Mouse (Mus musculus): ENCODE measurements around the gene Polr2a. TPM values are rescaled to one million over a fixed set of nuclear protein-coding genes. Genes with fewer than 3 reads are reported as not detected.

Polr2a gene
- total RNA-seq, 2 experiments from 2014 or later, result 55.6 to 55.9 TPM

Other genes with a start within 250 kb of the Polr2a start
- 1 to 10 TPM; 3.9 to 4.3 TPM for gene Dnah2, start 209.5 kb downstream of the Polr2a start, total RNA-seq (2021)
- gene Efnb3, start 198.4 kb downstream of the Polr2a start, total RNA-seq (2021), result 100 to 1,000 TPM; 126 to 137 TPM
- 10 to 100 TPM; 14.3 to 14.8 TPM for gene Wrap53, start 178.4 kb downstream of the Polr2a start, total RNA-seq (2021)
- 10 to 100 TPM; 25.5 to 26.9 TPM for gene Trp53, start 178.3 kb downstream of the Polr2a start, total RNA-seq (2021)
- gene Atp1b2, start 152.7 kb downstream of the Polr2a start, total RNA-seq (2021), result 100 to 1,000 TPM; 402 to 407 TPM
- not detected for gene Shbg, start 140.7 kb downstream of the Polr2a start, total RNA-seq (2021)
- gene Sat2, start 136.6 kb downstream of the Polr2a start, total RNA-seq (2021), result 10 to 100 TPM in 1 of 2 experiments, 1 to 10 TPM in 1; 9.5 to 12.1 TPM
- gene Fxr2, start 125.6 kb downstream of the Polr2a start, total RNA-seq (2021), result 100 to 1,000 TPM; 139 to 142 TPM
- gene Sox15, start 103.3 kb downstream of the Polr2a start, total RNA-seq (2021), result not detected
- 10 to 100 TPM; 56.2 to 60.3 TPM for gene Mpdu1, start 96.0 kb downstream of the Polr2a start, total RNA-seq (2021)
- gene Cd68, start 92.5 kb downstream of the Polr2a start, total RNA-seq (2021), result 10 to 100 TPM; 13.1 to 13.8 TPM
- 100 to 1,000 TPM; 325 to 357 TPM for gene Eif4a1, start 86.2 kb downstream of the Polr2a start, total RNA-seq (2021)
- 10 to 100 TPM; 96.1 to 97.5 TPM for gene Senp3, start 76.6 kb downstream of the Polr2a start, total RNA-seq (2021)
- gene Tnfsf13, start 72.9 kb downstream of the Polr2a start, total RNA-seq (2021), result 1 to 10 TPM; 1.9 to 2.0 TPM
- gene Tnfsf12, start 62.8 kb downstream of the Polr2a start, total RNA-seq (2021), result 10 to 100 TPM; 11.4 to 12.4 TPM
- gene Tnfsfm13, start 62.5 kb downstream of the Polr2a start, total RNA-seq (2021), result 1 to 10 TPM; 1.2 to 1.6 TPM
- not detected for gene Slc35g3, start 3.3 kb upstream of the Polr2a start, total RNA-seq (2021)
- 100 to 1,000 TPM; 147 to 152 TPM for gene Zbtb4, start 7.3 kb upstream of the Polr2a start, total RNA-seq (2021)
- gene Chrnb1, start 37.3 kb upstream of the Polr2a start, total RNA-seq (2021), result 1 to 10 TPM in 1 of 2 experiments, under 1 TPM in 1; 0.52 to 1.0 TPM
- gene Fgf11, start 43.2 kb upstream of the Polr2a start, total RNA-seq (2021), result 10 to 100 TPM; 27.4 to 27.6 TPM
- gene Tmem102, start 47.0 kb upstream of the Polr2a start, total RNA-seq (2021), result not detected
- gene Gm39566, start 56.7 kb upstream of the Polr2a start, total RNA-seq (2021), result not detected
- not detected for gene Spem2, start 59.8 kb upstream of the Polr2a start, total RNA-seq (2021)
- gene Spem1, start 63.5 kb upstream of the Polr2a start, total RNA-seq (2021), result under 1 TPM in 1 of 2 experiments, not detected in 1; 0.62 TPM
- gene Nlgn2, start 79.1 kb upstream of the Polr2a start, total RNA-seq (2021), result 100 to 1,000 TPM; 191 to 196 TPM
- 100 to 1,000 TPM; 110 to 117 TPM for gene Tmem256, start 79.9 kb upstream of the Polr2a start, total RNA-seq (2021)
- 10 to 100 TPM; 15.9 to 16.1 TPM for gene Plscr3, start 87.7 kb upstream of the Polr2a start, total RNA-seq (2021)
- gene Tnk1, start 100.1 kb upstream of the Polr2a start, total RNA-seq (2021), result not detected
- not detected for gene Tmem95, start 119.4 kb upstream of the Polr2a start, total RNA-seq (2021)
- 1 to 10 TPM; 1.3 to 1.4 TPM for gene Kctd11, start 122.8 kb upstream of the Polr2a start, total RNA-seq (2021)
- not detected for gene Acap1, start 136.9 kb upstream of the Polr2a start, total RNA-seq (2021)
- under 1 TPM; 0.17 to 0.58 TPM for gene 2810408A11Rik, start 142.3 kb upstream of the Polr2a start, total RNA-seq (2021)
- gene Neurl4, start 142.4 kb upstream of the Polr2a start, total RNA-seq (2021), result 100 to 1,000 TPM; 108 to 114 TPM
- gene Gps2, start 155.3 kb upstream of the Polr2a start, total RNA-seq (2021), result 10 to 100 TPM; 35.7 to 36.1 TPM
- gene Eif5a, start 163.3 kb upstream of the Polr2a start, total RNA-seq (2021), result 100 to 1,000 TPM; 438 to 463 TPM
- 1 to 10 TPM; 8.7 to 9.2 TPM for gene Ybx2, start 177.2 kb upstream of the Polr2a start, total RNA-seq (2021)
- 1 to 10 TPM; 3.4 to 3.5 TPM for gene Slc2a4, start 189.6 kb upstream of the Polr2a start, total RNA-seq (2021)
- gene Cldn7, start 206.1 kb upstream of the Polr2a start, total RNA-seq (2021), result not detected
- 100 to 1,000 TPM; 110 to 111 TPM for gene Ctdnep1, start 222.5 kb upstream of the Polr2a start, total RNA-seq (2021)
- gene Elp5, start 223.9 kb upstream of the Polr2a start, total RNA-seq (2021), result 10 to 100 TPM; 76.7 to 80.1 TPM
- gene Gabarap, start 232.5 kb upstream of the Polr2a start, total RNA-seq (2021), result 100 to 1,000 TPM; 238 to 240 TPM
- gene Phf23, start 237.1 kb upstream of the Polr2a start, total RNA-seq (2021), result 10 to 100 TPM; 50.3 TPM
- 10 to 100 TPM; 33.0 to 38.7 TPM for gene Dvl2, start 242.0 kb upstream of the Polr2a start, total RNA-seq (2021)

Measured in layer of hippocampus, adult 18-20 months (tissue).